Mouse (Mus musculus) liver, adult 2 months (tissue): Measurements from ENCODE around the gene Hpd.

Experiments used
- CTCF ChIP-seq: fragments of 200-500 bp; IDR thresholded peaks from 2 replicates; pipeline ENCODE4 v1.5.1; 2011; ENCODE audit warnings: low read depth, low read length, control low read depth
- POLR2A ChIP-seq: fragments of 200-500 bp; IDR thresholded peaks from 2 replicates; pipeline ENCODE4 v1.6.1; 2011; ENCODE audit warnings: low read length, control low read depth; ENCODE audit not compliant: insufficient read depth; ENCODE audit errors: extremely low read depth

GRCm38 (mm10) chr5:123151707-123152362 lies 30.7 kb downstream of the Hpd start:
- no peak for TF ChIP-seq CTCF
- TF ChIP-seq POLR2A, result no peak
